Mouse (Mus musculus): ENCODE data around the gene Wdr91. TPM values are rescaled to one million over a fixed set of nuclear protein-coding genes. Genes with fewer than 3 reads are reported as not detected.

The Wdr91 gene
- total and polyA plus RNA-seq, 3 experiments, result 12.7 to 19.9 (median 19.3) TPM

DNA sequence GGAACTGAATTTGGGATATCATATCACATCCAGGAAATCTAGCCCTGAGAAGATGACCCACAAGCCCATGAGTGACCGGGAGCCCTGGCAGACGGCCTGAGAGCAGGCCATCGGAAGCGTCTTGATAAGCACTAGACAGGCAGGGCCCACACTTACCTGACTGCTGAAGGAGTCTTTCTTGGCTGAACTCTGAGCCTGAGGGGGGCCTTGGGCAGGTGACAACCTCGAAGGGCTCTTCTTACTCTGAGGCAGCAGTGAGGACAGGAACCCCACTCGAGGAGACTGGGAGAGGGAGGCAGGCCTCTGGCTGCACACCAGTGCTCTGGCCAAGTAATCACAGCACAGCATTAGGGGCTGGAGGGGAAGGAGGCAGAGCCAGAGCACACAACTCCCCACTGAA is 6.3 kb downstream of the Wdr91 start:
- peaks cover 98% of the 10 kb centered on the region for H3K36me3 ChIP-seq (replicated peaks)

DNA sequence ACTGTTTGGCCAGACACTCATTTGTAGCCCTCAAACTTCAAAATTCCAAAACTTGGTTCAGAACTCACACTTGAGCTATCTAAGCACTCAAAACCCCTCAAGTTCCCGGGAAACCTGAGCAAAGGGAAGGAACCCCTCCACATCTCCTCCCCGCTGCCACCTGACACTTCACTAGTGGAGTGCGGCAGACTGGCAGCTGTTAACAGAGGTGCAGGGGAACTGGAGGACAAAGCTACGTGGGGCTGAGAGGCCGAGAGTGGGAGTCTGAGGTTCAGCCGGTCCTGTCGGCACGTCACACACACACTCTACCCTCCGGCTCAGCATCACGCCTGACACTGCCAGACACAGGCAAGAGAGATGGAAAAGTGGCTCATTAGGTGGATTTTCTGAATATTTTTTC is 6.8 kb downstream of the Wdr91 start:
- DNase-seq (ENCODE audit: low spot score) (no peak), ATAC-seq (ENCODE audit: extremely low read depth, insufficient number of reproducible peaks, low FRiP score, poor library complexity, severe bottlenecking) (no peak)
- H3K36me3 ChIP-seq (replicated peaks), result peaks cover 98% of the 10 kb centered on the region
- H3K4me3 ChIP-seq (ENCODE audit: low read depth, low read length), result no peak overlapping the region
- H3K4me1 ChIP-seq (ENCODE audit: insufficient read depth, low read depth, low read length), result peaks cover 36% of the 10 kb centered on the region
- TF ChIP-seq POLR2AphosphoS5 (IDR thresholded peaks at IDR 0.05; ENCODE audit: insufficient replicate concordance, low read depth, low read length) (no peak), TAL1 (conservative IDR thresholded peaks at IDR 0.05; ENCODE audit: low read depth, low read length) (no peak), GATA2 (IDR thresholded peaks at IDR 0.05; ENCODE audit: borderline replicate concordance, low read depth, low read length) (no peak), GATA1 (IDR thresholded peaks at IDR 0.05; ENCODE audit: borderline replicate concordance, low read length) (no peak), CTCF (IDR thresholded peaks at IDR 0.05; ENCODE audit: low read depth, low read length) (no peak)
- H3K9me3 ChIP-seq (replicated peaks), result no peaks in the 10 kb centered on the region
- no peaks in the 10 kb centered on the region for H3K27me3 ChIP-seq (ENCODE audit: insufficient read depth, low read length)

More for the DNA sequence above, 6.3 kb downstream of the Wdr91 start:
- DNase-seq (ENCODE audit: low spot score) (no peak), ATAC-seq (ENCODE audit: extremely low read depth, insufficient number of reproducible peaks, low FRiP score, poor library complexity, severe bottlenecking) (no peak)
- H3K4me1 ChIP-seq (ENCODE audit: insufficient read depth, low read depth, low read length), result peaks cover 35% of the 10 kb centered on the region
- H3K27me3 ChIP-seq (ENCODE audit: insufficient read depth, low read length), result no peaks in the 10 kb centered on the region
- H3K9me3 ChIP-seq (replicated peaks), result no peaks in the 10 kb centered on the region
- H3K4me3 ChIP-seq (ENCODE audit: low read depth, low read length), result no peak overlapping the region
- no peak for TF ChIP-seq POLR2AphosphoS5 (IDR thresholded peaks at IDR 0.05; ENCODE audit: insufficient replicate concordance, low read depth, low read length)
- TF ChIP-seq GATA2 (IDR thresholded peaks at IDR 0.05; ENCODE audit: borderline replicate concordance, low read depth, low read length), result no peak
- TF ChIP-seq CTCF (IDR thresholded peaks at IDR 0.05; ENCODE audit: low read depth, low read length), result no peak
- TF ChIP-seq GATA1 (IDR thresholded peaks at IDR 0.05; ENCODE audit: borderline replicate concordance, low read length), result no peak
- no peak for TF ChIP-seq TAL1 (conservative IDR thresholded peaks at IDR 0.05; ENCODE audit: low read depth, low read length)

DNA sequence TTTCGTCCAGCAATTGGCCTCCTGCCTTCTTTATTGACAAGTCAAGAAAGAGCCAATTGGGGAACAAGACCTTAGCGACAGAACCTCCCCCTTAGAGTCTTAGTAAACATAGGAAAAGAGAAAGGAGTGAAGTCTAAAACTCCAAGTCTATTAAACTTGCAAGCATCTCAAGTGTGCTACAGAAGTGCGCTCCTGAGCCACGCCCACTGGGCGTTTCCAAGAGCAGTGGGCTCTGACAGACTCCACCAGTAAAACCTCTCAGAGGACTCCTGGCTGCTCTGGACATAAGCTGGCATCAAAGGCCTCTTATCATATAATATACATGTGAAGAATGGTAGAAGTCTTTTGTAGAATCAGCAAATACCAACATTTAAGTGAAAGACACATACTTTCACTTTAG is 7.2 kb downstream of the Wdr91 start:
- H3K36me3 ChIP-seq (replicated peaks), result peaks cover 97% of the 10 kb centered on the region
- ATAC-seq (ENCODE audit: extremely low read depth, insufficient number of reproducible peaks, low FRiP score, poor library complexity, severe bottlenecking), result no peak
- peaks cover 33% of the 10 kb centered on the region for H3K4me1 ChIP-seq (ENCODE audit: insufficient read depth, low read depth, low read length)
- no peak for TF ChIP-seq GATA2 (IDR thresholded peaks at IDR 0.05; ENCODE audit: borderline replicate concordance, low read depth, low read length)
- DNase-seq (ENCODE audit: low spot score), result no peak
- no peak overlapping the region for H3K4me3 ChIP-seq (ENCODE audit: low read depth, low read length)
- no peaks in the 10 kb centered on the region for H3K9me3 ChIP-seq (replicated peaks)
- no peaks in the 10 kb centered on the region for H3K27me3 ChIP-seq (ENCODE audit: insufficient read depth, low read length)

DNA sequence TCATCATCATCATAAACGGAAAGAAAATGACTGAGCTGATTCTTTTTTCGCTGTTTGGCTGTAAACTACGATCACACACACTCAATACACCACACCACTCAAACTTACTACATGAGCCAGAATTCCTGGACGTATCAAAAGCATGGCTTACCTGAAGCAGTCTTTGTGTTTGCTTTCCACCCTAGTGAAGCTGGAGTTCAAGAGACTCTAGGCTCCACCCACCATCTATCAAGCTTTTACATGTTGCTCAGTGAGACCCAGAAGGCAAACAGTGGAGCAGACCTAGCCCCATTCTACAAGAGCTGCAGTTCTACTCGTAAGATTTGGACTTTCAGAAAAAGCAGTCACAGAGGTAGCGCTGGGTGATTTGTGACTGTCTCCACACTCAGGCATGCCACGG is 8.1 kb downstream of the Wdr91 start:
- DNase-seq (ENCODE audit: low spot score) (no peak), ATAC-seq (ENCODE audit: extremely low read depth, insufficient number of reproducible peaks, low FRiP score, poor library complexity, severe bottlenecking) (no peak)
- no peaks in the 10 kb centered on the region for H3K27me3 ChIP-seq (ENCODE audit: insufficient read depth, low read length)
- H3K4me1 ChIP-seq (ENCODE audit: insufficient read depth, low read depth, low read length), result peaks cover 27% of the 10 kb centered on the region
- H3K9me3 ChIP-seq (replicated peaks), result no peaks in the 10 kb centered on the region
- TF ChIP-seq TAL1 (conservative IDR thresholded peaks at IDR 0.05; ENCODE audit: low read depth, low read length) (no peak), CTCF (IDR thresholded peaks at IDR 0.05; ENCODE audit: low read depth, low read length) (no peak)
- no peak overlapping the region for H3K4me3 ChIP-seq (ENCODE audit: low read depth, low read length)
- H3K36me3 ChIP-seq (replicated peaks), result peaks cover 98% of the 10 kb centered on the region

DNA sequence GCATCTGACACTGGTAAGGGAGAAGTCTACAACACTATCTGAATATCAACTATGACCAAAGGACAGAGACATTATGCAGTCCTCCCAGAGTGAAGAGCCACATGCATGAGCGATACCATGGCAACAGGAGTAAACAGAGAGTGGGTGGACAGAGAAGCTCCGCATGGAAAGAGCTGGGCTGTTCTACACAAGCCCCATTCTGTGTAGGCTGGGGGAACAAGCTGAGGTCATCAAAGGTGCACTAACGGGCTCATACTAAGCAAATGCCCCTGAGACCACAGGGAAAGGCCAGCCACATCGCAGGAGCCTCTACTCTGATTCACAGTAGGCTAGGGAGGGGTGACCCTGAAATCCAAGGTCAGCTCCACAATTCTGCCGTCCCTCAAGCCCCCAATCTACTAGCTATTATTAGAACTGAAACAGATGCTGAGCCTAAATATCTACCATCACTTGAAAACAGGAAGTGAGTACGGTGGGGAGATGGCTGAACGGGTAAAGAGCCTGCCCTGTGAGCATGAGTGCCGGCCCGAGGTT is 8.7 kb downstream of the Wdr91 start:
- ATAC-seq (ENCODE audit: extremely low read depth, insufficient number of reproducible peaks, low FRiP score, poor library complexity, severe bottlenecking) (no peak), DNase-seq (ENCODE audit: low spot score) (no peak)
- no peak for TF ChIP-seq GATA2 (IDR thresholded peaks at IDR 0.05; ENCODE audit: borderline replicate concordance, low read depth, low read length)
- TF ChIP-seq POLR2AphosphoS5 (IDR thresholded peaks at IDR 0.05; ENCODE audit: insufficient replicate concordance, low read depth, low read length), result no peak
- TF ChIP-seq CTCF (IDR thresholded peaks at IDR 0.05; ENCODE audit: low read depth, low read length), result no peak
- no peak for TF ChIP-seq GATA1 (IDR thresholded peaks at IDR 0.05; ENCODE audit: borderline replicate concordance, low read length)
- Histone ChIP-seq H3K4me3 (ENCODE audit: low read depth, low read length) (no peak overlapping the region), H3K27me3 (ENCODE audit: insufficient read depth, low read length) (no peaks in the 10 kb centered on the region), H3K4me1 (ENCODE audit: insufficient read depth, low read depth, low read length) (peaks cover 21% of the 10 kb centered on the region), H3K9me3 (replicated peaks) (no peaks in the 10 kb centered on the region), H3K36me3 (replicated peaks) (peaks cover 98% of the 10 kb centered on the region)

DNA sequence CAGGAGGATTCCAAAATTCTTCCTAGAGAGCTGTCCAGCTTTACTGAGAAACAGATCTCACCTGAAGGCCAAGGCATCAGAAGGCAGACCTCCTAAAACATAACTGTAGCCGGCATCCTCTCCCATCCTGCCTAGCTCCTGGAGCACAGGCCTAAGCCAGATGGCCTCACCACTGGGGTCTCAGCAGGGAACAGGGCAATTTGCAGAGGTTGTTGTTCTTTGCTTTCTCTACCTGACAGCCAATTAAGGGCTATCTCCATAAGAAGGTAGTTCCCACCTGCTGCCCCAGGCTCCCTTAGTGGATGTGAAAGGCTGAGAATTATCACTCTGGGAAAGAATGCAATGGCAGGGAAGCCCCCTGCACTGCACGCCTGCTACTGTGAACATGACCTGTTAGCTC is 9.7 kb downstream of the Wdr91 start:
- peaks cover 23% of the 10 kb centered on the region for H3K4me1 ChIP-seq (ENCODE audit: insufficient read depth, low read depth, low read length)
- ATAC-seq (ENCODE audit: extremely low read depth, insufficient number of reproducible peaks, low FRiP score, poor library complexity, severe bottlenecking) (no peak), DNase-seq (ENCODE audit: low spot score) (no peak)
- TF ChIP-seq GATA2 (IDR thresholded peaks at IDR 0.05; ENCODE audit: borderline replicate concordance, low read depth, low read length) (no peak), CTCF (IDR thresholded peaks at IDR 0.05; ENCODE audit: low read depth, low read length) (no peak), GATA1 (IDR thresholded peaks at IDR 0.05; ENCODE audit: borderline replicate concordance, low read length) (no peak), POLR2AphosphoS5 (IDR thresholded peaks at IDR 0.05; ENCODE audit: insufficient replicate concordance, low read depth, low read length) (no peak), TAL1 (conservative IDR thresholded peaks at IDR 0.05; ENCODE audit: low read depth, low read length) (no peak)
- no peak overlapping the region for H3K4me3 ChIP-seq (ENCODE audit: low read depth, low read length)
- peaks cover 98% of the 10 kb centered on the region for H3K36me3 ChIP-seq (replicated peaks)
- H3K9me3 ChIP-seq (replicated peaks), result no peaks in the 10 kb centered on the region
- H3K27me3 ChIP-seq (ENCODE audit: insufficient read depth, low read length), result no peaks in the 10 kb centered on the region

DNA sequence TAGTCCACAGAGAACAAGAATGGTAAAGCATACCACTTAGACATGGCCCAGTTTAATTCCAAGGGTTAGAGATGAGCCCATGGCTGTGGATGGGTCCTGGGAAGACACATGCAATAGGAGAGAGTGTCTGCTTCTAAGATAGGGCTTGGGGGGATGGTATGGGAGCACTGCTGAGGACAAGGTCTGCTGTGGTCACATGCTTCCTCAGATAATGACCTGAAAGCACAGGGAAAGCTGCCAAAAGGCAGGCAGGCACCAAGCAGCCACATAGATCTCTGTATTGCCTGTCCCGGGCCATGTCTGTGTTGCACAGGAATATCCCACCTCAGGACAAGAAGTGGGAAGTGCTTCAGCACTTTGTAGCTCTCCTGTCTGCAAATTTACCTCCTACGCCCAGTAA is 11.5 kb downstream of the Wdr91 start:
- Histone ChIP-seq H3K36me3 (replicated peaks) (peaks cover 98% of the 10 kb centered on the region), H3K4me1 (ENCODE audit: insufficient read depth, low read depth, low read length) (peaks cover 18% of the 10 kb centered on the region), H3K4me3 (ENCODE audit: low read depth, low read length) (no peak overlapping the region), H3K9me3 (replicated peaks) (no peaks in the 10 kb centered on the region), H3K27me3 (ENCODE audit: insufficient read depth, low read length) (no peaks in the 10 kb centered on the region)
- DNase-seq (ENCODE audit: low spot score), result no peak
- TF ChIP-seq TAL1 (conservative IDR thresholded peaks at IDR 0.05; ENCODE audit: low read depth, low read length) (no peak), POLR2AphosphoS5 (IDR thresholded peaks at IDR 0.05; ENCODE audit: insufficient replicate concordance, low read depth, low read length) (no peak), GATA2 (IDR thresholded peaks at IDR 0.05; ENCODE audit: borderline replicate concordance, low read depth, low read length) (no peak), GATA1 (IDR thresholded peaks at IDR 0.05; ENCODE audit: borderline replicate concordance, low read length) (no peak), CTCF (IDR thresholded peaks at IDR 0.05; ENCODE audit: low read depth, low read length) (no peak)
- ATAC-seq (ENCODE audit: extremely low read depth, insufficient number of reproducible peaks, low FRiP score, poor library complexity, severe bottlenecking), result no peak

Data from G1E (cell line).